Mouse (Mus musculus): Measurements from ENCODE around the gene Xkr8.

- TF ChIP-seq CTCF (IDR thresholded peaks at IDR 0.05; ENCODE audit: low read depth, low read length) (no peak), POLR2A (IDR thresholded peaks at IDR 0.05; ENCODE audit: extremely low read depth, insufficient read depth, low read length) (no peak)
Observed at GRCm38 (mm10) chr4:132767914-132768876, 35.8 kb upstream of the Xkr8 start, which contains the start of gene Rpa2.

Data from liver, adult 2 months (tissue).